Mouse (Mus musculus) skeletal muscle tissue, postnatal 0 days (tissue): ENCODE results near the gene Znfx1. TPM values are rescaled to one million over a fixed set of nuclear protein-coding genes. Genes with fewer than 3 reads are reported as not detected.

Source experiments
- polyA plus RNA-seq: library from polyadenylated mRNA; unstranded; fragments of >200 nt; fragmentation: Nextera tagmentation; extraction: Ambion mirVana; gene quantifications from 2 replicates; pipeline ENCODE4 v1.2.1, GENCODE M21; 2015

Znfx1 gene
- polyA plus RNA-seq, result 3.6 and 4.2 TPM in 2 replicates

GRCm38 (mm10) chr2:167062965-167063880, at the start of gene Znfx1:
Gene Znfx1, minus strand, starts transcription at chr2:167063015.

GRCm38 (mm10) chr2:167014702-167015381, 48.0 kb downstream of the Znfx1 start, which contains the start of gene Ddx27:
Gene Ddx27, plus strand, starts transcription at chr2:167015193.

GRCm38 (mm10) chr2:166995796-166996532, 66.9 kb downstream of the Znfx1 start, which contains the start of gene Stau1:
Gene Stau1, minus strand, starts transcription at chr2:166996299.

Other genes with a start within 250 kb of the Znfx1 start
- gene Cse1l, start 157.0 kb downstream of the Znfx1 start, polyA plus RNA-seq, result 30.3 and 34.2 TPM in 2 replicates
- gene Stau1, start 66.7 kb downstream of the Znfx1 start, polyA plus RNA-seq, result 48.5 and 54.0 TPM in 2 replicates
- 13.6 and 18.8 TPM in 2 replicates for gene Ddx27, start 47.8 kb downstream of the Znfx1 start, polyA plus RNA-seq
- 3.1 and 3.7 TPM in 2 replicates for gene Kcnb1, start 127.1 kb upstream of the Znfx1 start, polyA plus RNA-seq
- 22.2 and 22.4 TPM in 2 replicates for gene Ptgis, start 177.6 kb upstream of the Znfx1 start, polyA plus RNA-seq